Mouse (Mus musculus): ENCODE data around the gene Reg3d.

DNA sequence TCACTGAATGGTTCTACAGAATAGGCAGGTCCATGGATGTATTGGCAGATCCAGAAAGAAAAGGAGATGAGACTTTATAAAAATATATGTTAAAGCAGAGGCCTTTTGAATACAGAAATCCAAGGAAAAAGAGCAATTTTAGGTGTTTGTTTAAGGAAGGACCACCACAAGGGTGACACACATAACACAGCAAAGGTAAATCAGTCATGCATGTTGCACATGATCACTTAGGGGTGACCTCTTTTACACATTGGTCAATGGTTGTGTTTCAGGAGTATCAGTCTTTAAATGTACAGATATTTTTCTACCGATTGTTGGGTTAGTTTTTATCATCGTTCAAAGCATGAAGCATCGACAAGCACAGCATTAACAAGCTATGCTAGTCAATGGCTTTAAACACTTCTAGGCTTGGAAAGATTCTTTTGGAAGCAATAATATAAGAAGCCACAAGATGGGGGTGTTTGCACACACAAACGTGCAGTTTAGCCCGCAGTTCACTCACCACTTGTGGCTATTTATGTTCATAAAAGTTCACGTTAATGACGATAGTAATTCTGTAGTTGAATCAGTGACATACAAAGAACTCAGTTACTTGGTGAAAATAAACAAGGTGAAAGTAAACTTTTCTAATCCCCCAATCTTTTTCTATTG lies 46.6 kb downstream of the Reg3d start:
- TF ChIP-seq CTCF (IDR thresholded peaks at IDR 0.05; ENCODE audit: insufficient read depth, low read depth, low read length) = no peak
- TF ChIP-seq POLR2A (IDR thresholded peaks at IDR 0.05; ENCODE audit: insufficient read depth, low read depth, low read length) = no peak

Measured in olfactory bulb, adult 2 months (tissue).